Mouse (Mus musculus) embryonic fibroblast, embryonic 13.5 days (primary cell): ENCODE data around the gene Hoxb3.
A peak's percentile ranks its signal among the peaks of the same experiment; 100 is the strongest.

Experiments used
- CTCF ChIP-seq: IDR thresholded peaks from 2 replicates; pipeline ENCODE4 v1.5.1; 2011; ENCODE audit warnings: mild to moderate bottlenecking, control low read depth, low read length, moderate library complexity, borderline replicate concordance; ENCODE audit not compliant: insufficient read depth
- POLR2A ChIP-seq: IDR thresholded peaks from 2 replicates; pipeline ENCODE4 v1.6.1; 2011; ENCODE audit warnings: low read depth, mild to moderate bottlenecking, control low read depth, low read length, moderate library complexity

GRCm38 (mm10) chr11:96311520-96312417 lies 11.4 kb upstream of the Hoxb3 start:
- no peak for TF ChIP-seq POLR2A
- TF ChIP-seq CTCF: peak; percentile 42; the same call in 1 of the 2 replicates
